Mouse (Mus musculus) T-cell, adult 2 months (primary cell): ENCODE data around the gene Tspan18.
A peak's percentile ranks its signal among the peaks of the same experiment; 100 is the strongest.

Source experiments
- DNase-seq: peaks from one replicate; pipeline ENCODE4 v3.0.0; 2022; ENCODE audit warnings: low spot score

Tspan18 gene

GRCm38 (mm10) chr2:93218353-93218990 lies 115.8 kb downstream of the Tspan18 start:
- no peak for DNase-seq

- DNase-seq, result peak; percentile 56
These were observed 117.3 kb downstream of the Tspan18 start for GRCm38 (mm10) chr2:93217015-93217414.

- no peak for DNase-seq
These were observed 118.5 kb downstream of the Tspan18 start for GRCm38 (mm10) chr2:93215790-93216189.

- peak; percentile 47 for DNase-seq
These were observed 120.1 kb downstream of the Tspan18 start for GRCm38 (mm10) chr2:93214192-93214591.

- DNase-seq, result no peak
These were observed 121.4 kb downstream of the Tspan18 start for GRCm38 (mm10) chr2:93212865-93213264.

GRCm38 (mm10) chr2:93212386-93212785 lies 121.9 kb downstream of the Tspan18 start:
- DNase-seq, result no peak

GRCm38 (mm10) chr2:93206126-93206525 lies 128.2 kb downstream of the Tspan18 start:
- no peak for DNase-seq

- no peak for DNase-seq
These were observed 129.7 kb downstream of the Tspan18 start for GRCm38 (mm10) chr2:93204571-93204970.

- DNase-seq, result no peak
These were observed 130.6 kb downstream of the Tspan18 start for GRCm38 (mm10) chr2:93203682-93204081.

GRCm38 (mm10) chr2:93202782-93203181 lies 131.5 kb downstream of the Tspan18 start:
- DNase-seq, result no peak

- no peak for DNase-seq
These were observed 132.3 kb downstream of the Tspan18 start for GRCm38 (mm10) chr2:93201997-93202396.

- no peak for DNase-seq
These were observed 133.5 kb downstream of the Tspan18 start for GRCm38 (mm10) chr2:93200681-93201340.

- DNase-seq, result peak; percentile 47
These were observed 134.8 kb downstream of the Tspan18 start for GRCm38 (mm10) chr2:93199531-93199974.

- DNase-seq, result peak; percentile 83
These were observed 135.5 kb downstream of the Tspan18 start for GRCm38 (mm10) chr2:93198846-93199245.

GRCm38 (mm10) chr2:93193806-93194205 lies 140.5 kb downstream of the Tspan18 start:
- DNase-seq, result no peak

GRCm38 (mm10) chr2:93192671-93193080 lies 141.6 kb downstream of the Tspan18 start:
- peak; percentile 82 for DNase-seq

GRCm38 (mm10) chr2:93192182-93192560 lies 142.1 kb downstream of the Tspan18 start:
- no peak for DNase-seq

GRCm38 (mm10) chr2:93191488-93192181 lies 142.7 kb downstream of the Tspan18 start:
- no peak for DNase-seq

- DNase-seq, result no peak
These were observed 143.4 kb downstream of the Tspan18 start for GRCm38 (mm10) chr2:93190771-93191487.

- DNase-seq, result peak; percentile 43
These were observed 145.4 kb downstream of the Tspan18 start for GRCm38 (mm10) chr2:93188761-93189458.

GRCm38 (mm10) chr2:93188020-93188760 lies 146.1 kb downstream of the Tspan18 start:
- DNase-seq, result peak; percentile 29
